Mouse (Mus musculus): Measurements from ENCODE around the gene Cmklr1.
"Not testable (repeated sequence)": the region's sequence is repeated elsewhere in the genome, so short reads cannot be mapped to it uniquely, and the experiment has no call there.

Cmklr1 gene

GRCm38 (mm10) chr5:113585619-113586457, 64.4 kb downstream of the Cmklr1 start:
- not testable (repeated sequence) for DNase-seq

- DNase-seq, result no peak
Observed at GRCm38 (mm10) chr5:113584439-113584838, 65.8 kb downstream of the Cmklr1 start.

- DNase-seq, result peak; percentile 40
Observed at GRCm38 (mm10) chr5:113583424-113584162, 66.6 kb downstream of the Cmklr1 start.

GRCm38 (mm10) chr5:113580801-113581200, 69.4 kb downstream of the Cmklr1 start:
- DNase-seq, result no peak

GRCm38 (mm10) chr5:113580248-113580647, 70.0 kb downstream of the Cmklr1 start:
- peak; percentile 56 for DNase-seq

- DNase-seq, result no peak
Observed at GRCm38 (mm10) chr5:113579128-113579527, 71.1 kb downstream of the Cmklr1 start.

GRCm38 (mm10) chr5:113578428-113578827, 71.8 kb downstream of the Cmklr1 start:
- DNase-seq, result no peak

GRCm38 (mm10) chr5:113577555-113577954, 72.7 kb downstream of the Cmklr1 start:
- DNase-seq, result no peak

GRCm38 (mm10) chr5:113570056-113570717, 80.0 kb downstream of the Cmklr1 start:
- DNase-seq, result no peak

GRCm38 (mm10) chr5:113565858-113566257, 84.4 kb downstream of the Cmklr1 start:
- peak; percentile 52 for DNase-seq

- peak; percentile 82 for DNase-seq
Observed at GRCm38 (mm10) chr5:113565101-113565854, 84.9 kb downstream of the Cmklr1 start.

- no peak for DNase-seq
Observed at GRCm38 (mm10) chr5:113564463-113564862, 85.8 kb downstream of the Cmklr1 start.

Measured in cerebellum, adult 11-12 months (tissue).